Mouse (Mus musculus) bone marrow macrophage, adult 2 months (primary cell): ENCODE results near the gene Fam83e.

Experiments used
- CTCF ChIP-seq: IDR thresholded peaks from 2 replicates; pipeline ENCODE4 v1.5.1; 2012; ENCODE audit warnings: low read depth, mild to moderate bottlenecking, low read length, moderate library complexity
- POLR2A ChIP-seq: IDR thresholded peaks from 2 replicates; pipeline ENCODE4 v1.6.1; 2012; ENCODE audit warnings: mild to moderate bottlenecking, low read depth, low read length, borderline replicate concordance

DNA sequence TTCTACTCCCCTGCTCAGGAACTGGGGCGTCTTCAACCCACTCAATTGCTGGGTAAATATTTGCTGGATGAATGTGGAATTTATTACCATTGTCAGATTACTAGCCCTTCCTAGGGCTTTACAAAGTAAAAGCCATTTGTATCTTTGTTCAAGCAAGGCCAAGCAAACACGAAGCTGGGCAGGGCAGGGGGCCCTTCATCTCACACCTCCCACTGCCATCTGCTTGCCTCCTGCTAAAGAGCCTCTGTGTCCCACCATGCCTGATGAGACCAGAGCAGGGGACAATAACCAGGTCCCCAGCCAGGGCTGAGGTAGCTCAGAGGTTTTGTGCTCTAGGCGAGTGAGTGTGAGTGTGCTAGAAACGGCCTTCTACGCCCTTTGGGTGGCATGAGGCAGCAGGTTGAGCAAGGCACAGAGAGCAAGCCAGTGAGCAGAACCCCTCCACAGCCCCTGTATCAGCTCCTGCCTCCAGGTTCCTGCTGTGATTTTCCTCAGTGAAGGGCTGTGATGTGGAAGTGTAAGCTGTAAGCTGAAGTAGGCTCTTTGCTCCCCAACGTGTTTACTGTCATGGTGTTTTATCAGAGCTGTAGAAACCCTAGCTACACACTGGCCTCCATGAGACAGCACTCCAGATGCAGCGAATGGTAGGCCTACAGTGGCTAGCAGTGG, 43.3 kb upstream of the Fam83e start:
- no peak for TF ChIP-seq POLR2A
- no peak for TF ChIP-seq CTCF
